9 mouse cellular contexts compared by ENCODE assay signal in genomic region chr11:50073830-50074229, GRCm38 (mm10).
DNase-seq lines count a peak whose midpoint lies in the region; ATAC-seq lines count a peak whose summit lies in the region.
"Had no signal": no experiment of that assay in that cellular context is flagged by ENCODE, and none has a peak within 500 bp of the region (broad histone marks: within the 10 kb centered on the region; RNA-seq: fewer than 3 reads in every experiment).

No protein-coding gene starts in this region.

- DNase-seq in cerebellum, postnatal 4 days (ENCODE audit: low spot score in 2 of 2) = no peak
- peak; percentile 24 for DNase-seq in kidney, postnatal 14 days
- no peak for DNase-seq in kidney, adult 18-20 months
- DNase-seq in cerebellum, adult 18-20 months = peak; percentile 62 to 73
- DNase-seq in kidney, postnatal 25 days = peak; percentile 37 to 43
- no peak for DNase-seq in right cerebral cortex, adult 18-20 months
- no peak for DNase-seq in layer of hippocampus, adult 9-11 months
- DNase-seq: thymus, adult 18-20 months had no signal

- peak; percentile 61 for ATAC-seq in cerebellum, adult (ENCODE audit: insufficient number of reproducible peaks, low FRiP score, low TSS enrichment)

Comparison
In these comparisons a context has a peak if more than half of its experiments do, and no peak if none do; other contexts are left out.
1. DNase-seq: peak in kidney, postnatal 14 days (single experiment), cerebellum, adult 18-20 months (2 of 2) and kidney, postnatal 25 days (2 of 2); none in cerebellum, postnatal 4 days (0 of 2), kidney, adult 18-20 months (single experiment), right cerebral cortex, adult 18-20 months (single experiment) and layer of hippocampus, adult 9-11 months (single experiment).